Mouse (Mus musculus) thymus, adult 2 months (tissue): ENCODE results near the gene Psmd11. TPM values are rescaled to one million over a fixed set of nuclear protein-coding genes. Genes with fewer than 3 reads are reported as not detected.
A peak's percentile ranks its signal among the peaks of the same experiment; 100 is the strongest.

Source experiments
- DNase-seq: peaks from one replicate; pipeline ENCODE4 v3.0.0; 2021
- H3K27ac ChIP-seq: fragments of 200-500 bp; 2 replicates; pipeline ENCODE4 v1.5.1; 2012; ENCODE audit warnings: low read length, control low read depth; ENCODE audit not compliant: control insufficient read depth, insufficient read depth
- H3K27me3 ChIP-seq: fragments of 200-500 bp; 2 replicates; pipeline ENCODE4 v1.6.1; 2012; ENCODE audit warnings: mild to moderate bottlenecking, low read length, moderate library complexity, mixed read lengths; ENCODE audit not compliant: control insufficient read depth, insufficient read depth
- H3K36me3 ChIP-seq: fragments of 200-500 bp; 2 replicates; pipeline ENCODE4 v1.6.1; 2012; ENCODE audit warnings: mild to moderate bottlenecking, low read length, moderate library complexity; ENCODE audit not compliant: control insufficient read depth, insufficient read depth
- H3K4me1 ChIP-seq: fragments of 200-500 bp; replicated peaks from 2 replicates; pipeline ENCODE4 v1.6.1; 2012; ENCODE audit warnings: low read length; ENCODE audit not compliant: control insufficient read depth, insufficient read depth
- H3K4me3 ChIP-seq: fragments of 200-500 bp; 2 replicates; pipeline ENCODE4 v1.5.1; 2012; ENCODE audit warnings: mild to moderate bottlenecking, low read length, control low read depth, moderate library complexity; ENCODE audit not compliant: control insufficient read depth, insufficient read depth
- CTCF ChIP-seq: fragments of 200-500 bp; IDR thresholded peaks from 2 replicates; pipeline ENCODE4 v1.5.1; 2012; ENCODE audit warnings: mild to moderate bottlenecking, control low read depth, low read length, moderate library complexity, borderline replicate concordance; ENCODE audit not compliant: control insufficient read depth, poor library complexity, insufficient read depth; ENCODE audit errors: extremely low read depth
- POLR2A ChIP-seq: fragments of 200-500 bp; IDR thresholded peaks from 2 replicates; pipeline ENCODE4 v1.6.1; 2012; ENCODE audit warnings: mild to moderate bottlenecking, low read length, control low read depth, moderate library complexity; ENCODE audit not compliant: control insufficient read depth, poor library complexity, insufficient read depth; ENCODE audit errors: extremely low read depth
- WGBS: fragments of 180-500 bp; shearing (Covaris S2); methylation state at CpG from one replicate; pipeline ENCODE4 v1.1.7; 2018; 5-methylcytosine and 5-hydroxymethylcytosine counted together
- polyA plus RNA-seq: library from polyadenylated mRNA; depleted of rRNA; stranded (reverse); fragments of >200 nt; gene quantifications from 2 replicates; pipeline ENCODE4 v1.2.3, GENCODE M21; 2012

Psmd11 gene
- polyA plus RNA-seq, 1 experiment, result 71.7 TPM

GRCm38 (mm10) chr11:80510124-80510523 is 81.7 kb downstream of the Psmd11 start:
- WGBS, result 69% methylated on average over 10 of the region's 10 CpGs
- Histone ChIP-seq H3K4me3 (no peak overlapping the region), H3K36me3 (no peaks in the 10 kb centered on the region), H3K27ac (peak overlapping the region; percentile 52; the same call in 1 of the 2 replicates), H3K27me3 (no peaks in the 10 kb centered on the region), H3K4me1 (peaks cover 81% of the 10 kb centered on the region)
- TF ChIP-seq CTCF, result no peak
- no peak for TF ChIP-seq POLR2A
- DNase-seq, result peak; percentile 40

GRCm38 (mm10) chr11:80512313-80513056 is 84.1 kb downstream of the Psmd11 start:
- TF ChIP-seq CTCF (no peak), POLR2A (no peak)
- WGBS, result 25% methylated on average over 19 of the region's 19 CpGs
- peak; percentile 51 for DNase-seq
- Histone ChIP-seq H3K4me3 (no peak overlapping the region), H3K27ac (peak overlapping the region; percentile 70), H3K4me1 (peaks cover 71% of the 10 kb centered on the region), H3K36me3 (no peaks in the 10 kb centered on the region), H3K27me3 (no peaks in the 10 kb centered on the region)

GRCm38 (mm10) chr11:80513796-80514195 is 85.4 kb downstream of the Psmd11 start:
- no peaks in the 10 kb centered on the region for H3K36me3 ChIP-seq
- 7% methylated on average over 7 of the region's 7 CpGs for WGBS
- peaks cover 63% of the 10 kb centered on the region for H3K4me1 ChIP-seq
- peak; percentile 18 for DNase-seq
- TF ChIP-seq POLR2A (no peak), CTCF (no peak)
- H3K27me3 ChIP-seq, result no peaks in the 10 kb centered on the region
- peak overlapping the region; percentile 49; the same call in 1 of the 2 replicates for H3K27ac ChIP-seq
- H3K4me3 ChIP-seq, result no peak overlapping the region

GRCm38 (mm10) chr11:80515346-80515745 is 86.9 kb downstream of the Psmd11 start:
- DNase-seq, result no peak
- no peak overlapping the region for H3K4me3 ChIP-seq
- WGBS, result 87% methylated on average over 1 of the region's 1 CpGs
- TF ChIP-seq POLR2A, result no peak
- no peak for TF ChIP-seq CTCF
- peaks cover 49% of the 10 kb centered on the region for H3K4me1 ChIP-seq
- H3K27me3 ChIP-seq, result no peaks in the 10 kb centered on the region
- H3K36me3 ChIP-seq, result no peaks in the 10 kb centered on the region
- no peak overlapping the region for H3K27ac ChIP-seq

DNA sequence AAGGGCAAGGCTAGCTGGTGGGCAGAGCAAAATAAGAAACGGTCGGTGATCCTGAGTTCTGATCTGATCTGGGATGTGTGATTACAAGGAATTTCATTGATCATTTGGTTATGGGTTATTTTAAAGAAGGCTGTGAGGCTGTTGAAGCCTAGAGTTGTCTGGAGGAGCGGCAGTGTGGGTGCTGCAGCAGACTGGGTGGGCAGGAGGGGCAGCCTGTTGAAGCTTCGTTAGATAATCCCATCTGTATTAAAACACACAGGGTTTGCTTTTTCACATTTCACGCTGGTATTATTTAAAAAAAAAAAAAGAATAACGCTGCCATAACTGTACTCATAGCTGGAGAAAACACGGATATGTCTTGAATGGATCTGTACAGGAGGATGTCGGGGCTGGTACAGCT is 87.5 kb downstream of the Psmd11 start:
- TF ChIP-seq POLR2A (no peak), CTCF (no peak)
- Histone ChIP-seq H3K4me3 (no peak overlapping the region), H3K36me3 (no peaks in the 10 kb centered on the region), H3K27me3 (no peaks in the 10 kb centered on the region), H3K4me1 (peaks cover 44% of the 10 kb centered on the region), H3K27ac (no peak overlapping the region)
- no peak for DNase-seq
- 96% methylated on average over 8 of the region's 8 CpGs for WGBS

DNA sequence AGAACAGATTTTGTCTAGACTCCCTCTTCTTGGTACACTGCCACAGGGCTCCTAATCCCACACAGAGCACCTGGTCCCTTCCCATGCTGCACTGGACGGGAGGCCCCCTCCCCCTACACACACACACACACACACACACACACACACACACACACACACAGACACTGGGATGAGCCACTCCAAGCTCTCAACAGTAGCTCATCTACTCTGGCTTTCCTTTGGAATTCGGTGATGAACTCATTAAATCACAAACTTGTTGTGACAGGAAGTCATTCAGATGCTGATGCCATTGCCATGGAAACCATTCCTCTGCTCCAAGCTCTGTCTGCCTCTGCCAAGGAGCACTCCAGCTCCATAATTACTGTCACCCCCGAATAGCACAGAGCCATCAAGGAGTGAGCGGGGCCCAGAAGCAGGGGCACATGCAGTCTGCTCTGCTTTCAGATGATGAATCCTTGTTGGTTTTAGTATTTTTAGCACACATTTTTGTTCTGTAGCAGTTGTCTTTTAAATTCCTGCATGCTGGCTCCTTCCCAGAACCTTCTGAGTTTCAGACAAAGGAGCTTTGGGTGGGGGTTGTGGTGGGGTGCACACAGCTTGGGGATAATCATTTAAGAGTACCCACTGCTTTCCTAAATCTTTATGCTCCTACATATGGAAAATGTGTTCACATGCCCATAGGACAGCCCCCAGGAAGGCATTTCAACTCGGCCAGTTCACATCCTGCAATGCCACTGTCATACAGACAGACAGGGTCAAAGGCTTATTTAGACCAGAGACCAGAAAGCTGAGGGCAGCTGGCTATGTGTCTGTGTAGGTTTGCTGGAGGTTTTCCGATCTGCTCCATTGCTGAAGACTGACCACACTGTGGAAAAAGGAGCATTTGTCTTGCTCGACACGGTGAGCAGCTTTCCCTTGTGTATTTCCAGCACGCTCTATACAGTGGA is 90.3 kb downstream of the Psmd11 start:
- no peak overlapping the region for H3K4me3 ChIP-seq
- no peak for TF ChIP-seq POLR2A
- no peak for DNase-seq
- H3K36me3 ChIP-seq, result no peaks in the 10 kb centered on the region
- peaks cover 19% of the 10 kb centered on the region for H3K4me1 ChIP-seq
- no peak overlapping the region for H3K27ac ChIP-seq
- no peaks in the 10 kb centered on the region for H3K27me3 ChIP-seq
- 84% methylated on average over 9 of the region's 9 CpGs for WGBS
